Mouse (Mus musculus): ENCODE data around the gene AI854703.
A peak's percentile ranks its signal among the peaks of the same experiment; 100 is the strongest.
"Not testable (repeated sequence)": the region's sequence is repeated elsewhere in the genome, so short reads cannot be mapped to it uniquely, and the experiment has no call there.

The AI854703 gene

DNA sequence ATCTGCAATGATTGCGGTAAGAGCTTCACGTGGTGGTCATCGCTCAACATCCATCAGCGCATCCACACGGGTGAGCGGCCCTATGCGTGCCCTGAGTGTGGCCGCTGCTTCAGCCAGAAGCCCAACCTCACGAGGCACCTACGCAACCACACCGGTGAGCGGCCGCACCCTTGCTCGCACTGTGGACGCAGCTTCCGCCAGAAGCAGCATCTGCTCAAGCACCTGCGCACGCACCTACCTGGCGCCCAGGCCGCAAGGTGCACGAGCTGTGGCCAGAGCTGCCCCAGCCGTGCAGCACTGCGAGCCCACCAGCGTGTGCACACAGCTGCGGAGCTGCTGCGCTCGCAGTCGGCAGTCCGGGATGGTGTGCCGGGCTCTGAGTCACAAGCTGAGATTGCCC lies 6.5 kb upstream of the AI854703 start:
- no peak for DNase-seq

GRCm38 (mm10) chr6:48622186-48622843 lies 4.2 kb upstream of the AI854703 start:
- DNase-seq = not testable (repeated sequence)

- no peak for DNase-seq
These were observed 3.1 kb upstream of the AI854703 start for GRCm38 (mm10) chr6:48623460-48623859.

DNA sequence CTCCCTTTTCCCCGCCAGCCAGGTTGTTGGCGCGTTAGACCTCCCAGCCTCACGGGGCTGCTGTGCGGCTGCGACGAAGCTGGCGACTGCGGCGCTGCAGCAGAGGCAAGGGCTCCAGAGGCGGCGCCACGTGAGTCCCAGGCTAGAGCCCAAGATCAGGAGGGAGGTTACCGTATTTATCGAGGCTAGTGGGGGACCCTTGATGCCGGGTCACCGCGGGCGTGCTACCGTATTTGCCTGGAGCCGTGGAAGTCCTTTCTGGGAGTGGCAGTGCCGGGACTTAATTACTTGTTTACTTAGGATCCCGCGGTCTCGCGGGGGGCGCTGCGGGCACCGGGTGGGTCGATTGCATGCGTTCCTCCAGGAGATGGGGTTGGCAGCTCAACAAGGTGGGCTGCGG lies 420 bp downstream of the AI854703 start:
- DNase-seq = peak; percentile 48

DNA sequence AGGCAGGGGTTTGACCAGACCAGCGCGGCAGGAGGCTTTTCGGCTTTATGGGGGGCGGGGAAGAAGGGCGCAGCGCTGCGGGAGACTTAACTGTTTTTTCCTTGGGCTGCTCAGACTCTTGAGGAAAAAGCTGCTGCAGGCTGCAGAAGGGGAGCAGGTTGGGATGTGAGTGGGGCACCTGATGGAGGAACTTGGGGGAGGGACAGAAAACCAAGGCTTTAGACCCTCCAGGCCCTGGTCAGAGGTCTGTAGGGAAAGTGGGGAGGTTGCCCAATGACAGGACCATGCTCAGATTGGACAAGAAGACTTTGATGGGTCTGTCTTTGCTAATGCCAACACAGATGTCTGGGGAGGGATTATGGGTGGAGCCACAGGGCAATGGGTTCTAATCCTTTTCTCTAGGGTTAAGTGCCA lies 954 bp downstream of the AI854703 start:
- DNase-seq = no peak

GRCm38 (mm10) chr6:48628377-48628776 lies 1.8 kb downstream of the AI854703 start:
- DNase-seq = no peak

DNA sequence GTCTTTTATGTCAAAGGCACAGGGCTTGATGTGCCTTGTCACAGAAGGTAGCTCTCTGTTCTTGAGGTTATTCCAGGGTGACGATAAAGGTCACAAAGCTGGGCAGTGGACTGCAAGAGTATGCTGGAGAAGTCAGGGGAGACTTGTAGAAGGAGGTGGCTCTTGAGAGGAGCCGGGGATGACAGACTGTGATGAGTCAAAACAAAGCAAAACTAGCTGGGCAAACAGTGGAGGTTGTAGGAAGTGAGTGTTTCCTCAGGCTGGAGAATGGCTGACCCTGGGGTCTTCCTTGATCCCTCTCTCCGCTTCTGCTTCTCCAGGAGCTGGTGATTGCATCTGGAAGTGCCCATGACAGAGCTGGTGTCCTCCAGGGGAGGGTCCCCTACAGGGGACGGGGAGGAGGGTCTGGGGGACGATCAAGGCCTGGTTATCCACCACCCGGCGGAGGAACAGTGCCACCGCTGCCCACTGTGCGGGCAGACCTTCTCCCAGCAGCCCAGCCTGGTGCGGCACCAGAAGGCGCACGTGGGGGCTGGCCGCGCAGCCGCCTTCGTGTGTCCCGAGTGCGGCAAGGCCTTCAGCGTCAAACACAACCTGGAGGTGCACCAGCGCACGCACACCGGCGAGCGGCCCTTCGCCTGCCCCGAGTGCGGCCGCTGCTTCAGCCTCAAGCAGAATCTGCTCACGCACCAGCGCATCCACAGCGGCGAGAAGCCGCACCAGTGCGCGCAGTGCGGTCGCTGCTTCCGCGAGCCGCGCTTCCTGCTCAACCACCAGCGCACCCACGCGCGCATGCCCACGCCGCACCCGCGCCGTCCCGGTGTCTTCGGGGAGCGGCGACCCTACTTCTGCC lies 2.5 kb downstream of the AI854703 start:
- DNase-seq = no peak

DNA sequence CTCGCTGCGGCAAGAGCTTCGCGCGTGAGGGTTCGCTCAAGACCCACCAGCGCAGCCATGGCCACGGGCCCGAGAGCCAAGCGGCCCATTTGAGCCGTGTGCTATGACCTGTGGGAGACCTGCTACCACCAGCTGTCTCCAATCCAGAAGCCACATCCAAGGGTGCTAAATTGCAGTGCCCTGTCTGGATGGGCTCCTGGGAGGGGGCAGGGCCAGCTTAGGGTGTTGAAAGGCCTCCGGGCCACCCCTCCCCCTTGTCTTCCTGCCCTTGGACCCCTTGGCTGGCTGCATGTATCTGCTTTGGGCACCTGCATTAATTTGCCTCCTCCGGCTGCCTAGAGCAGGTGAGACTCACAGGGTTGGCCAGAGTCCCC lies 3.1 kb downstream of the AI854703 start:
- no peak for DNase-seq

- DNase-seq = no peak
These were observed 4.3 kb downstream of the AI854703 start for GRCm38 (mm10) chr6:48630831-48631230.

DNA sequence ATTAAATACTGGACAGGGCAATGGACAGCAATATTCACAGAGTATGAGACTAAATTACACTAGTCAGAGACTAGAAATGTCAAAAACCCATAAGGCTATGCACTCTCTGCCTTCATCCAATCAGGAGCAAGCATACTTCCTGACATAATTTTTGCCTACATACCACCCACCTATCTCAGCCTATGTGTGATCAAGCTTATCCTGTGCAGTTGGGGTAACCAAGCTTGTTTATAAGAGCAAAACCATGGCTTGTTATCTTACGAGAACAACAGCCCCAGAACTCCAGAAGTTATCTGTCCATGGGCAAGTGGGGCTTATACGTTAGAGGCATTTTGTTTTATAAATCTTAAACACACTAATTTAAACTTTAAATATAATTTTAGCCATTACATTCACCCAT lies 8.5 kb downstream of the AI854703 start:
- DNase-seq = no peak

DNA sequence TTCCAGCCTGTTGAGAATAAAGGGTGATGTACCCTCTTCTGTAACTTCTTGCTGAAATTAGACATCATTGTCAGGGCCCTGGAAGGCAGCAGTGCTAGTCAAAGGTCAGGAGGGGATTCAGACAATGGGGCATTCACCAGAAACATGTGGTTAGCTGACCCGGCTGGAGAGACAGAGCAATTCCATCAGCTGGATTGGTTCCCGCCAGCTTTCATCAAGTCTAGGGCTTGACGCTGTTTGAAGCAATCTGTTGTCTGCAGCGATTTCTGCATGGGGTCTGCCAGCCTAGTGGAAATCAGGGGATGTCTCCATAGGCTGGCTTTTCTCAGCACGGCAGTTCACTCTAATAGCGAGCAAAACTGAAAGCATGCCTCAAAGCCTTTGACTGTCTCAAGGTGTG lies 10.0 kb downstream of the AI854703 start:
- DNase-seq = no peak

GRCm38 (mm10) chr6:48637811-48638500 lies 11.4 kb downstream of the AI854703 start:
- DNase-seq = no peak

DNA sequence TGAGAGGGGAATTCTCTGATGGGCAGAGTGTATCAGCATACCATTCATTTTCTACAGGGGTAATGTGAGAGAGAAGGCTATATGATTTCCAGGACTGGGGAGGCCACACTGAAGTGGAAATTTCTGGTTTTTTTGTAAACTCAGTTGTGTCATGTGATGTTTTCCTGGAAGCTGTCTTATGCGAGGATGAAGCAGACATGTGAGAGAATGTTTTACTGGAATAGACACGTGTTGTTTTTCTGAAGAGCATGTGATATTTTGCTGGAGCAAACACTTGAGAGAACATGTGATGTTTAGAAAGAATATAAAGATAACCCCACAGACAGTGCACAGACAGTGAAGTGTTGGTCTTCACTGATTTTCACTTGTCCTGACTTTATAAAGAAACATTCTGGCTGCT lies 12.0 kb downstream of the AI854703 start:
- DNase-seq = no peak

GRCm38 (mm10) chr6:48641391-48641790 lies 14.8 kb downstream of the AI854703 start:
- no peak for DNase-seq

- DNase-seq = peak; percentile 67
These were observed 16.3 kb downstream of the AI854703 start for GRCm38 (mm10) chr6:48642764-48643292.

DNA sequence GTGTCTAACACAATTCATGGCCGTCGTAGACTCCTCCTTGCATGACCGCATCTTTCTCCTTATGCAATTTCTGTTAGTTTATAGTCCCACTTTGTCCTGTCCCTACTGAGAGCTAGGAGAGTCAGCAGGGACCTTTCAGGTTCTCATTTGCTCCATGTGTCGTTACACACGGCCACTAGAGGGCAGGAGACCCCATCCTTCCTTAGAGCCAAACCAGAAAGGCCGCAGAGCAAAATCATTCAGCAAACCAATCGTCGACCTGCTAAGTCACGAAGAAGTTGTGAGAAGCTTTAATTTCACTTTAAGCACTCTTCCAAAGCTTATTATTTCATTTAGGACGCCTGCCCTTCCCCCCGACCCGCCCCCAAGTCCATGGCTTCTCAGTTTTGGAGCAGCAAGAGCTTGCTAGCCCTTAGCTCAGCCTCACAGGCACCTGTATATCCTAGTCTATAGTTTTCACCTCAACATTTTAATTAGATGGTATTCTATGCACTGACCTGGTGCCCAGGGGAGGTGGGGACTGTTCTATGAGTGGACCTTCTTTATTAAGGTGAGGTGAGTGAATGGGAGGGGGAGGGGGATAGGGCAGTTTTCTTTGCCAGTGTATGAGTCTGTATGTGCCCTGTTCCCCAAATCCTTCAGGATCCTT lies 19.2 kb downstream of the AI854703 start:
- DNase-seq = peak; percentile 84

DNA sequence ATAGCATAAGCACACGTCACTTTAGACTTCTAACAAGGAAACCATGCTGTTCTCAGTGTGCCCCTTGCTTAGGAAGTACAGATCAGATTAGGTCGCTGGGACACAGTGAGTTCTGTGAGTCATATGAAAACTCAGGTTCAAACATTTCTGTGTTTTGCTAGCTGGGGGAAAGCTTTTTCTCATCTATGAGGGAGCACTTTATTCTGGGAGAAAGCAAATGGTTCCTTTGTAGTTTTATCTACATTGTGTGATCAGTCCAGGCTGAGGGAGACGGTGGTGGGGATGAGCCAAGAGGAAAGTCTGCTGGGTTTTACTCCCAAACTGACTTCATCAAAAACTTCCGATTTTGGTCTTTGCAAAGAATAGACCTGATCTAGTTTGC lies 19.7 kb downstream of the AI854703 start:
- no peak for DNase-seq

GRCm38 (mm10) chr6:48646995-48647394 lies 20.4 kb downstream of the AI854703 start, which contains the start of gene Gimap8:
TSS of gene Gimap8 (plus strand) at chr6:48647234.
- peak; percentile 85 for DNase-seq

- no peak for DNase-seq
These were observed 21.0 kb downstream of the AI854703 start for GRCm38 (mm10) chr6:48647611-48648010.

- DNase-seq = no peak
These were observed 22.2 kb downstream of the AI854703 start for GRCm38 (mm10) chr6:48648779-48649178.

DNA sequence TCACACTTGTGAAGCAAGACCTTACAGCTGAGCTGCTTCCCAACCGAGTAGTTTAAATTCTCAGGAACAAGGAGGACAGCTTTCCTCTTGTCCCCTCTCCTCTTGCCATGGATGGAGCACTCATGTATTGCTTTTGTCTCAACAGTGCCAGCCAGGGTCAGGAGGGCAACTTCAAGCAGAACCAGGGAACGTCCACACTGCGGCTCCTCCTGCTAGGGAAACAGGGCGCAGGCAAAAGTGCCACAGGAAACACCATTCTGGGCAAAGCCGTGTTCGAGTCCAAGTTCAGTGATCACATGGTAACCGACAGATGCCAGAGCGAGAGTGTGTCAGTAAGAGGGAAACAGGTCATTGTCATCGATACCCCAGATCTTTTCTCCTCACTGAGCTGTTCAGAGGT lies 23.5 kb downstream of the AI854703 start:
- DNase-seq = no peak

DNA sequence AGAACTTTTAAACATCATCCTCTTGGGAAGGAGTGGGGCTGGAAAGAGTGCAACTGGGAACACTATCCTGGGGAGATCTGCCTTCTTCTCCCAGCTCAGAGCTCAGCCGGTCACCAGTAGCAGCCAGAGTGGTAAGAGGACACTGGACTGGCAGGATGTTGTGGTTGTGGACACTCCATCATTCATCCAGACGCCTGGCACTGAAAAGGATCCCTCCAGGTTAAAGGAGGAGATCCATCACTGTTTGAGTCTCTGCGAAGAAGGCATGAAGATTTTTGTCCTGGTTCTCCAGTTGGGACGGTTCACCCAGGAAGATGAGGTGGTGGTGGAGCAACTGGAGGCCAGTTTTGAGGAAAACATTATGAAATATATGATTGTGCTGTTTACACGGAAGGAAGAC lies 32.2 kb downstream of the AI854703 start:
- no peak for DNase-seq

DNA sequence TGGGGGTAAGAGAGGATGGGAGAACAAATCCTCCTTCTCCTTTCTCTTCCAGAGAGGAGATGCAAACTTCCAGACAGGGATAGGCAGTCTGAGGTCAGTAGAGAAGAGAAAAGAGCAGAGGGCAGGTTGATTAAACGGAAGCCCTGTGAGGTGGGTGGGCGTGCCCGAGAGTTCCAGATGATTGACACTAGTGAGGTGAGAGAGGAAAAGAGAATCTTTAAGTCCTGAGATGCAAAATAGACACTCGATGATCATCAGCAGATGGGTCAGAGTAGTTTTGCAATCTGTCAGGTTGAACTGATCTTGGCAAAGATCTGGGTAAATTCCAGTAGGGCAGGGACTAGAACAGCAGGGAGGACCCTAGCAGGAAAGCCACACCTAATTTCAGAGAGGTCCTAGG lies 38.2 kb downstream of the AI854703 start:
- no peak for DNase-seq

Measured in lung, postnatal 10 days (tissue).